Mouse (Mus musculus): ENCODE results near the gene Plekhm1.
A peak's percentile ranks its signal among the peaks of the same experiment; 100 is the strongest.
"Not testable (repeated sequence)": the region's sequence is repeated elsewhere in the genome, so short reads cannot be mapped to it uniquely, and the experiment has no call there.

The Plekhm1 gene

DNA sequence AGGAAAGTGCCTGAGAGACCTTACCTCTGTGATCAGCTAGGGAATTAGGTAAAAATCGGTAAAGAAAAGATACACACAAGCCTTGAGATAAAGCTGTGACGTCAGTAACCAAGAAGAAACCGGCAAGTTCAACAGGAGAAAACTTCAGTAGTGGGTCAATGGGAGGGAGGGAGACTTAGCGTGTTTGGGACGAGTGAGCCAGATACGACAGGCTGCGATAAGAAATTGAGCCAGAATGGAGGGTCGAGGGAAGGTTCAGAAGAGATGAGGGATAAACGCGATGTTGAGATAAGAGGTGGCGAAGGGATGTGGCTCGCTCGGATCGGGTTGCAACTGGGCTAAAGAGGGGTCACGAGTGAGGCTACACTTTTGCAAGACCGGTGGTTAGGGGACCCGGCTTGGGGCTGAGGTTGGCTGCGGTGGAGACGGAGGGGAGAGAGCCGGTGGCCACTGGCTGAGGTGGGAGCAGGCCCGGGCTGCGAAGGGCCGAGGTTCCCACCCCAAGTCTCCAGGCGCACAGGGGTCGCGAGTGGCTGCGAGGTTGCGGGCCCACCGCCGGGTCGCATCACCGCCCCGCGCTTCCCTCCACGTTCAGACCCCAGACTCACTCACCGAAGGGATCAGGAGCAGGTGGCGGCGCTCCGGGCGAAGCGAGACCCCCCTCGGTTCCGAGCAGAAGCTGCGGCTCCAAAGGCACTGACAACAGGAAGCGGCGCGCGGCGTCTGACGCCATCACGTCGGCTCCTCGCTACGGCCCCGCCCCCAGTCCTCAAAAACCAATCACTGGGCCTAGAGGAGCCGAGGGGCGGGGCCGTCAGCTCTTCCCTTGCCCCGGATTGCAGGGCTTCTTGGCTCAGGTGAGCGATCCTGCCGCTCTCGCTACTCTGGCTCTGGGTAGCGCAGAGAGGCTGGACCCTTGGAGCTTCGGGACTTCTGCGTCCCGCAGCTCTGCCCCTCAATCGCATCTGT lies at the start of gene Plekhm1:
Plekhm1 (minus strand) TSS at position 707 of the 969 bp plus-strand sequence.
- peak; percentile 95 for DNase-seq

DNA sequence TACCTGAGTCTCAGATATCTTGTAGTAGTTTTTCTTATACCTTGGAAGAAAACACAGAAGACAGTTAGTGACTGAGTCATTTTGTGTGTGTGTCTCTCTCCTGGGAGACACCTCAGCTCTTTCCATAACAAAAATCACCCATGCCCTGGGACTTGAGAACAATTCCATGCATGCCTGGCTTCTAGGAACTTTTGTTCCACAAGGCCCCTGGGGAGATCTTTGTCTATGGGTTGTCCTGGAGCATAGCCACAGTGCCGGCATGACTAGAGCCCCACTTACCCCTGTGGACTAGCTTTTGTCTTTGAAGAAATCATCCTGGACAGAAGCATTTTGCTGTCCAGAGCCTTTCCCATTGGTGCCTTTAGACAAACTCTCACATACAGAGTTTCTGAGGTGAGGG lies 38.6 kb upstream of the Plekhm1 start:
- DNase-seq = not testable (repeated sequence)

DNA sequence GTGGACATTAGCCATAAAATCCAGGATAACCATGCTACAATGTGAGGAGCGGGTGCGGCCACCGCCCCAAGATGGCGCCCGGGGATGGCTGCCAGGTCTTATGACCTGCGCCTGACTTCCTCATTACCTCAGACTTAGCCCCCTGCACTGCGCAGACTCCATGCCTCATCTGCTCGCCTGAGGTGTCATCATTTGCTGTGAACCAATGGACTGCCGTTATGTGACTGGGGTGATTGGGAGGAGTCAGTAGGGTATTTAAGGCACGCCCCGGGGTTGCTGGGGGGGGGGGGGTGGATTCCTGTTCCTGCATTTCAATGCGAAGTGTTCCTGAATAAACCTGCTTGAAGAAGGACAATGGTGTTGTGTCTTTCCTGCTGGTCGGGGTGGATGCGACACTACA lies 37.2 kb upstream of the Plekhm1 start:
- DNase-seq = not testable (repeated sequence)

DNA sequence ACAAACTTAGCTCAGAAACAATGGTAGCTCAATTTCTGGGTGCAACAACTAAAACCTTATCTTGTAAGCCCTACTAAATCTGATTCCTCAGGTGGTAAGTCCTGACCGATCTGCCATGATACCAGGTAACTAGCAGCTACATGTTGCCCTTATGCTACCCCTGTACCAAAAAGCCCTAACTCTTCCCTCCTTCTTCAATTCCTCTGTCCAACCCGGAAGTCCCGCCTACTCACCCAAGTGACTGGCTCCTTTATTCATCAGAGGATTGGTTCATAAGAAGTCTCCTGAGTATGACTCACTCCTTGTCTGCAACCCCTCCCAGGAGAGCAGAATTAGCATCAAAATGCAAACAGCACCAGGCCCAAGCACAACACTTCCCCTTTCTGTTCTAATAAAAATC lies 31.2 kb upstream of the Plekhm1 start:
- no peak for DNase-seq

DNA sequence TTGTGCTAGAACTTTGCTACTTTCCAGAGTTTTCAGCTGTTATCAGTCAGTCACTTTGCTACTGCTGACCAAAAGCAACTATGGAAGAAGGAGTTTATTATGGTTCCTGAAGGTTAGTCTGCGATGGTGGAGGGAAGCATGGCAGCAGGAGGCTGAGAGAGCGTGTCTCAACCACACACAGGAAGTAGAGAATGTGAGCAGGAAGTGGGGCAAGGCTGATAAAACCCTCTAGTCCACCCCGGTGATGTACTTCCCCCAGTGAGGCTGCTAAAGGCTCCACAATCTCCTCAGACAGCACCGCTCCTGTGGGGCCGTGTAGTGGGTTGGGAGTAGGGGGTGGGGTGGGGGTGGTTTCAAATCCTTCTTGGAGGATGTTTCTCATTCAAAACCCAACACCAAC lies 23.8 kb upstream of the Plekhm1 start:
- no peak for DNase-seq

DNA sequence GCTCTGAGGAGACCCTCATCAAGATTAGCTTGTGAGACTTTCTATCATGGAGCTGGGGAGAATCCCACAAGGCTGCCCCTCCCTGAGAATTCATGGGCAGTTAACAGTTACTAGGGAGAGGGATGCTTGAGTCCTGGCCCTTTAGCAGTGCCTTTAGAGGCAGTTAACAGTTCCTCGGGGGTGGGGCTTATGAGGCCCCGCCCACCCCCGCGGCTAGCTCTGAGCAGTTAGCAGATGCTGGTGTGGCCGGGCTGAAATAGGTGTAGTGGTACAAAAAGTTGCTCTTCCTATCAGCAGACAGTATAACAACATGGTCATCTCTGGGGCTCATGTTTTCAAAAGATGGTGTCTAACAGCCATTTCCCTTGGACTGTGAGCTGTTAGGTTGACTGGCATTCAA lies 12.5 kb upstream of the Plekhm1 start:
- no peak for DNase-seq

DNA sequence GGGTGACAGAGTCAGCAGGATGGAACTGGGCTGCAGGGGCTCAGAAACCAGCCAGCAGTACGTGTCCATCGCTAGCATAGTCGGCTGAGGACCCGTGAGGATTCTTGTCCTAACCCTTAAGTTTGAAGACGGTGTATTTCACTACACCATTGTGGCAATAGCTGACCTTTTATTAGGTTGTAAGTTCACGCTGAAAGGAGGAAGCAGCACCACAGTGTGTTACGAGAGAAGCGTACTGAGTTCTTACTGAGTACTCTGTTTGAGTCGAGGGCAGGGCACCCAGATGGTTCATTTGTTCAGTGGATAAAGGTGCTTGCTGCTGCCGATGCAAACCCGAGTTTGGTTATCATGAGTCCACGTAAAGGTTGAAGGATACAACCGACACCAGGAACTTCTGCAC lies 7.2 kb upstream of the Plekhm1 start:
- no peak for DNase-seq

DNA sequence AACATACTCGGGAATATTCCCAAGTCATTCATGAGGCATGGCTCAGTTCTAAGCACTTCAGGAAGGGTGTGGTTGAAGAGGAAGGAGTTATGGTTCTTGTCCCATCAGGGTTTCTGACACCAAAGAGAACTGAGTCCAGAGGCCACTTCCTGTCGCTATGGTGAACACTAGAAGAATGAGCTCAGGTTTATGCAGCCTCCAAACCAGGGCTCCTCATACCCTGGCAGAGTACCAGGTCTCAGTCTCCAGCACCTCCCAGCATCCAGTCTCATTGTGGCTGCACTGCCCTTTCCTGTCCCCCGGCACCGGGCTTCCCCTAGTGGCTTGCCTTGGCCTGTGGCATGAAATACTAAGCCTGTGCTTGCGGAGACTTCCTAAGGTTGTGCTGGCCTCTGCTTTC lies 6.7 kb upstream of the Plekhm1 start:
- DNase-seq = no peak

DNA sequence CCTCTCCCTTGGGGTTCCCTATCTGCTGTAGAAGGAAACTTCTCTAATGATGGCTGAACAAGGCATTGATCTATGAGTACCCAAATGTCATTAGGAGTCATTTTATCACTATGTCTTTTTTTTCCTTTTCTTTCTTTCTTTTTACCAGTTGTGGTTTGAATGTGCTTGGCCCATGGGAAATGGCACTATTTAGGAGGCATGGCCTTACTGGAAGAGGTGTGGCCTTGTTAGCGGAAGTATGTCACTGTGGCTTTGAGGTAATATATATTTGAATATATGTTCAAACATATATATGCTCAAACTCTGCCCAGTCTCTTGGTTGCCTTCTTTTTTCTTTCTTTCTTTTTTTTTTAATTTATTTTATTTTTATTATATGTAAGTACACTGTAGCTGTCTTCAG lies 1.0 kb upstream of the Plekhm1 start:
- DNase-seq = no peak

DNA sequence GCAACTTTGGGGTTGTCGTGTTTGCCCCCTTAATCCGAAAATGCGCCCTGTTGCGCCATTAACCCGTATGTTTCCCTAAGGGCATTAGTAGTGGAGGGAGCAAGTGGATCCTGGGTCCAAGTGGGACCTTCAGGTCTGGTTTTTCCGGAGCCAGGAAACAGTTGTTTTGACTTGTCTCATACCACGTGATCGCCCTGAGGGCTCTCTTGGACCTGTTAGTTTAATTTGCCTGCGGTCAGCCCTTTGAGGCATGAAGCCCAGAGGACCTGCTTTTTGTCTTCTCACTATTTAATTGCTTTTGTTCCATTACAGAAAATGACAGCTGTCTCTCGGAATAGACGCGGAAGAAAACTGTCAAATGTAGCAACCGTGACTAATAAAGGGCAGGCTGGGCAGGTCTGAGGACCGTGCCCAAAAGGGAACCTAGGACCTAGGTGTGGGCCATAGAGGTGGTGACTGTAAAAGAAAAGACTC lies 500 bp upstream of the Plekhm1 start:
- no peak for DNase-seq

DNA sequence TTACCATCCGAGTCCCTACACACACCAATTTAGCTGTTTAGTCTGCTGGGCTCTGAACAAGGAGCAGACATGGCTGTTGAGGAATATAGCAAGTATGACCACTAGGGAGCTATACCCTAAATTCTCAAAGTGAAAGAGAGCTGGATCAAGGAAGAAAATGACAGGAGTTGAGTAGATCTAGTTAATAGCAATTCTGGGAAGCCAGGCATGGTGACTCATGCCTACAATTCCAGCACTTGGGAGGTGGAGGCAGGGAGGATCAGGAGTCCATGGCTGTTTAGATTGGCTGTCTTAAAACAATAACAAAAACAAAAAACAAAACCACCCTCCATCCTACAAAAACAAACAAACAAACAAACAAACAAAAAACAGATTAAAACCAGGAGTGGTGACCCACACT lies 1.2 kb downstream of the Plekhm1 start:
- DNase-seq = no peak

DNA sequence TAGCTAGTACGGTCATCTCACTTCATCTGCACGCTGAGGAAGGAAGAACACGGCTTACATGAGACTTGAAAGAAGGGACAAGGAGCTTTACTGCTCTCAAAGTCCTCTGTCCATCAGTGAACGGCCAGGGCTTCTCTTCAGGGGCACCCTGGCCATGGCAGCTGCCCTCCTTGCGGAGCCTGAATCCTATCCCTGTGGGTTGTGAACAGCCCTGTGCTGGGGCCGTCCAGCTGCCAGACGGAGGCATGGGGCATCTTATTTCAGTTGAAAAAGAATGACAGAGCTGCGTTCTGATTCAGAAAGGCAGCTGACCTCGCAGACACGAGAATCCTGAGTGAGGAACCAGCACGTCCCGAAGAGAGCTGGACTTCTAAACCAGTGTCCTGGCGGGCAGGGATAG lies 3.6 kb downstream of the Plekhm1 start:
- DNase-seq = no peak

DNA sequence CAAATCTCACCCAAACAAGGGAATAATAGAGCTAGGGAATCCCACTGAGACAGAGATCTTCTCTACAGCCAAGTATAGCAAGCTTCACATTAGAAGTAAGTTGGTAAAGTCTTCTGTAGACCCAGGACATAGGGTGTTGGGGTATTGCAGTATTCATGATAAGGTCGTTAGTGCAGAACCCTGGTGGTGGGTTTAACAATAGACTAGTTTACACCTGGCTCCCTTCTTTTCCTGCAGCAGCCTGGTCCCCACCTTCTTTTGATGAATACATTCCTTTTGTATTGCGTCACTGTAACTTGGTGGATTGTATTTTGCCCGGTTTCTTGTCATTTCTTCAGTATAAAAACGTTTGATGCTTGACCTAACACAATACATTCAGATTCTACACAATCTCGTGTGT lies 5.4 kb downstream of the Plekhm1 start:
- not testable (repeated sequence) for DNase-seq

DNA sequence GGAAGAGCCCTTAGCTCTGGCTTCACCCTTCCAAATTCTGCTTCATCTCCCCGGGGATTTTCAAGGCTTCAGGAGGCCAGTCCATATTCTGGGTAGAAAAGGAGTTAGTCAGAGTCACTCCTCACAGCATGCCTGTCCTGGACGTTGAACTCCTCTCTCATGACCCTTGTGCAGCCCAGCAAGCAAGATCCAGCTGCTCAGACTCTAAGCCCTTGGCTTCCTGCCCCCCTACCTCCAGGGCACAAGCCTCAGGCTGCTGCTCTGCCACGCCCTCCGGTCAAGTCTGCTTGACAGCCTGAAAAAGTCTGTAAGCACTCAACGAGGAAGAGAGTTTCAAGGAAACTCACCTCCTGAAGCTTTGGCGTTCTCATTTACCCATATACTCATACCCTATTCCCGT lies 5.9 kb downstream of the Plekhm1 start:
- DNase-seq = no peak

DNA sequence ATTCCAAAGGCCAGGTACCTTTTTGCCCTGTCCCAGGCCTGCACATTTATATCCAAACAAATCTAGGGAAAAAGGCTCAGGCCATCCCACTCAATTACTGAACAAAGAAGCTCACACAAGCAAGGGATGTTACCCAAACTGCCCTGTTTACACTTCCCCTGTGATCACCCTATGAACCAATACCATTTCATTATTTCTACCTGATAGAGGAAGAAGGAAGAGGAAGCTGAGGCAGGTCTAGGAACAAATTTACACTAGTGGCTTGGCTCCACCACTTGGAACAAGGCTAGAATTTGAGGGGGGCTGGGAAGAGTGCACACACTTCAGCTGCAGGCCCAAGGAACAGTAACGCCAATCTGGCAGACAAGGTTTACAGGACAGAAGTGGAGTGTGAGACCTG lies 6.7 kb downstream of the Plekhm1 start:
- no peak for DNase-seq

DNA sequence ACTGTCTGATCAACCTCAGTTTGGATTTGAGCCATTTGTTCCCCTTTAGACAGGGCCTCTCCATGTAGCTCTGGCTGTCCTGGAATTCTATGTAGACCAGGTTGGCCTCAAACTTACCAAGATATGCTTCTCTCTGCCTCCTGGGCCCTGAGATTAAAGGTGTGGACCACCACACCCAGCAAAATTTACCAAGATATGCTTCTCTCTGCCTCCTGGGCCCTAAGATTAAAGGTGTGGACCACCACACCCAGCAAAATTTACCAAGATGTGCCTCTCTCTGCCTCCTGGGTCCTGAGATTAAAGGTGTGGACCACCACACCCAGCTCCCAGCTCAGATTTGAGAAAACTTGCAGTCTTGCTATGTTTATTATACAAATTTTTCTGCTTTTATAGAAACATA lies 7.9 kb downstream of the Plekhm1 start:
- no peak for DNase-seq

DNA sequence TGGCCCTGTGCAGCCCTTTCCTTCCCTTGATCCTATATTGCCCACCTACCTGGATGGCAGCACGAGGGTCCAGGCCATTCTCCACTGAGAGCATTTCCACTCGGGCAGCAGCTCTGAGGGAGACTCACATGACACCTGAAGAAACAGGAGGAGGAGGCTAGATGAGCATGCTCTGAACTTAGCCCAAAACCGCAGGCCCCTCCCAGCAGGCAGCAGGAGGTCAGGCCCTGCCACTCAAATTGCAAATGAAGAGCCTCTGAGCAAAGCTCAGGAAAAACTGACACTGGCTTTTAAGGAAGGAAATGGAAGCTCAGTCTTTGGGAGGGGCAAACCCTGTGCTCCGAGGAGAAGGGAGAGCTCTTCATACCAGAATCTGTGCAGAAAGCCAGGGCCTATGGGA lies 8.7 kb downstream of the Plekhm1 start:
- no peak for DNase-seq

DNA sequence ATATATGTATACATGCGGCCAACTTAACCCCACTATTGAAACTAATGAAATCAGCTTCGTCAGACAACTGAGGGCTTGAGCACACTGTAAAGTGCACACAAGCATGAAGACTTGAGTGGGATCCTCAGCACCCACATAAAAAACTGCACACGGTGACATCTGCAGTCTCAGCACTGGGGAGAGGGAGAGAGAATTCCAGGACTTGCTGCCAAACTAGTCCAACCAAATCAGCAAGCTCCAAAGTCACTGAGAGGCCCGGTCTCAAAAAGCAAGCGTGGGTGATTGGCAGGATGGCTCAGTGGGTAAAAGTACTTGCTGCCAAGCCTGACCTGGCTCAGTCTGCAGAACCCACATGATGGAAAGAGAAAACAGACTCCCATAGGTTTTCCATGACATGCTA lies 9.7 kb downstream of the Plekhm1 start:
- DNase-seq = no peak

DNA sequence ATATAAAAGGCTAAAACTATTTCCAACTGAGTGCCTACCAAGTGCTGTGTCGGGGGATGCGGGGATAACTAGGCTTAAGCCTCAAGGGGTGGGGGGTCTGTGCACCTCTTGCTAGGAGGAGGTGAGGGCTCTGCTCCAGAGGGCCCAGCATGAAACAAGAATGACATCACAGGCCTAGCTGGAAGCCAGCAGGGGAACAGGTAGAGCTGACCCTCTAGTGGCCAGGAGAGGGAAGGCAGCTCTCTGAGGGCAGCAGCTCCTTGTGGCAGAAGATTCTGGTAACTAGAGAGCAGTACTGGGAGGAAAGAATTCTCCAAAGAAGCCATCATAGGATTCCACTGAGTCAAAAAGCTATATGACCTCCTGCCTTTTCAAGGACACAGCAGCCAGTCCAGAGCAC lies 10.3 kb downstream of the Plekhm1 start:
- peak; percentile 37 for DNase-seq

DNA sequence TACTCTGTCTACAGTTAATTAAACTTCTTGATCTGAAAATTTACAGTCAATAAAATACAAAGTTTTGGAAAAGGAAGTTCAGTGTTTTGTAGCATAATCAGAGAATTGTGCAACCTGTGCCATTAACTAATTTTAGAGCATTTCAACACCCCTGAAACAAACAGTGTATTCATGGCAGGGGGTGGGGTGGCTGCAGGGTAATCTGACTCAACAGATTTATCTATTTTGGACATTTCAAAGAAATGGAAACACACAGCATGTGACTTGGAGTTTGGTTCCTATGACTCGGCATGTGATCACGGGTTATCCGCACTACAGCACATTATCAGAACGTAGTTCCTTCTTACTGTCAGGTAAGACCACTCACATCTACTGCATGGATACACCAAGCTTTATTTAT lies 12.5 kb downstream of the Plekhm1 start:
- no peak for DNase-seq

DNA sequence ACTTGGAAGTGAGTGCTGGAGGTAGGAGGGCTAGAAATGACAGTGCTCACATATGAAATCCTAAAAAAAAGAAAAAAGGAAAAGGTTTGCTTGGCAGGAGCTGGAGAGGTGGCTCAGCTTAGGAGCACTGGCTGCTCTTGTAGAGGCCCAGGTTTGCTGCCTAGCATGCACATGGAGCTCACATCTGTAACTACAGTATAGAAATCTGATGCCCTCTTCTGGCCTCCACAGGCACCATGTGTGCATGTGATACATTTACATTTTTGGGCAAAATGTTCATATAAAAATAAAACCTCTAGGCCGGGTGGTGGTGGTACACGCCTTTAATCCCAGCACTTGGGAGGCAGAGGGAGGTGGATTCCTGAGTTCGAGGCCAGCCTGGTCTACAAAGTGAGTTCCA lies 13.4 kb downstream of the Plekhm1 start:
- no peak for DNase-seq

DNA sequence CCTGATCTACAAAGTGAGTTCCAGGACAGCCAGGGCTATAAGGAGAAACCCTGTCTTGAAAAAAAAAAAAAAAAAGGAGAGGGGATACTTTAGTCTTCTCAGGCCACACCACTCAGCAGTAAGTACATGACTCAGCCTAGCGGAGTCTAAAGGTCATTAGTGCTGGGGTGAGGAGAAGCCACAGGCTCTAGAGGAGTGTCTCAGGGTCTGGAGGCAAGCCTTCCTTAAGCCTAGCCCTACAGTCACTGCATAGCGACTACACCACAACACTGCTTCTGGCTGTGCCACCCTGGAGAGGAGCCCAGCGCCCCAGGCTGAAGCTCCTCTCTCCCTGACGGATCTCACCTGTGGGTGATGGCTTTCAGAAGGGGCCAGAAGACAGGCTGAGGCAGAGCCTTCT lies 15.8 kb downstream of the Plekhm1 start:
- DNase-seq = no peak

DNA sequence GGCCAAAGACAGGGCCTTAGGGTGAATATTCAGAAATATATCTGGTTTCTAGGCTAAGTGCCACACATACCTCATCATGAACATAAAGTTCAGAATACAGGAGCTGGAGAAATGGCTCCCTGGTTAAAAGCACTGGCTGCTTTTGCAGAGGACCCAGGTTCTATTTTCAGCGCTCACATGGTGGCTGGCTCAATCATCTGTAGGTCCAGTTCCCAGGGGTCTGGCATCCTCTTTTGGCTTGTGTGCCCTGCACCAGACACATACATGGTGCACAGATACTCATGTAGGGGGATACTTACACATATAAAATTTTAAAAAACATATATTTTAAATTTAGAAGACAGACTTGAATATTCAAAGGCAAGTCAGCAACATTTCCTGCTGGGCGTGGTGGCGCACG lies 16.3 kb downstream of the Plekhm1 start:
- no peak for DNase-seq

DNA sequence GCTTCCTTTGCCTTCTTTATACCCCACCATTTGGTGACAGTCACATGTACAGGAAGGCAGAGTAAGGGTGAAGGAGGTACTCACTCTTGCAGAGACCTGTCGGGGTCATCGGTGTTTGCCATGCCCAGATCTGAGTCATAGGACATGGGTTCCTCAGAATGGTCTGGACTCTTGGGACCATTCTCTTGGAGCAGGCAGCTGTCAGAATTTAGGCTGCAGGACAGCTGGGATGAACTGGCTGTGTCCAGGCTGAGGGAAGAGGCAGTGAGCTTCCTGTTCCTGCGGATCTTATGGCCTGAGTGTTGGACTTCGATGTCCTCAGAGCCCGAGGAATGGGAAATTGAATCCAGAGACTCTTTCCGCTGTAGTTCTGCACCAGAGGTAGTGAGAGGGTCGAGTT lies 17.9 kb downstream of the Plekhm1 start:
- no peak for DNase-seq

DNA sequence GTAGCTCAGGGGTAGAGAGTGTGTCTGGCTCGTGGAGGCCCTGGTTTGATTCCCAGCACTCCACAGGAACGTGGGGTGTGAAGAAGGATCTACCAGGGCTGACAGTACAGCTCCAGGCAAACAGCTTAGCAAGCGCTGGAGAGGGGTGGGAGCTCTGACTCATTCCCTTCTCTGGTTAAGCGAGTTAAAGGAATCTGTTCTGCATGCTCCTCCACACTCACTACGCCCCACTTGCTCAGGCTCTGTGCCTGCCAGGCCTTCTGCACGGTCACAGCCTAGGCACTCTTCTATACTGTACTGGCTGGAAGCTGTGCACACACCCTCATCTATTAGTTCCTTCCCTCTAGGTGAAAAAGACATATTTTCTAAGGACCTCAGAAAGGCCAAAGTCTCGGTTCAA lies 18.5 kb downstream of the Plekhm1 start:
- no peak for DNase-seq

Data from right cerebral cortex, postnatal 25 days (tissue).